8 mouse cellular contexts compared by ENCODE assay signal in the genomic region with DNA sequence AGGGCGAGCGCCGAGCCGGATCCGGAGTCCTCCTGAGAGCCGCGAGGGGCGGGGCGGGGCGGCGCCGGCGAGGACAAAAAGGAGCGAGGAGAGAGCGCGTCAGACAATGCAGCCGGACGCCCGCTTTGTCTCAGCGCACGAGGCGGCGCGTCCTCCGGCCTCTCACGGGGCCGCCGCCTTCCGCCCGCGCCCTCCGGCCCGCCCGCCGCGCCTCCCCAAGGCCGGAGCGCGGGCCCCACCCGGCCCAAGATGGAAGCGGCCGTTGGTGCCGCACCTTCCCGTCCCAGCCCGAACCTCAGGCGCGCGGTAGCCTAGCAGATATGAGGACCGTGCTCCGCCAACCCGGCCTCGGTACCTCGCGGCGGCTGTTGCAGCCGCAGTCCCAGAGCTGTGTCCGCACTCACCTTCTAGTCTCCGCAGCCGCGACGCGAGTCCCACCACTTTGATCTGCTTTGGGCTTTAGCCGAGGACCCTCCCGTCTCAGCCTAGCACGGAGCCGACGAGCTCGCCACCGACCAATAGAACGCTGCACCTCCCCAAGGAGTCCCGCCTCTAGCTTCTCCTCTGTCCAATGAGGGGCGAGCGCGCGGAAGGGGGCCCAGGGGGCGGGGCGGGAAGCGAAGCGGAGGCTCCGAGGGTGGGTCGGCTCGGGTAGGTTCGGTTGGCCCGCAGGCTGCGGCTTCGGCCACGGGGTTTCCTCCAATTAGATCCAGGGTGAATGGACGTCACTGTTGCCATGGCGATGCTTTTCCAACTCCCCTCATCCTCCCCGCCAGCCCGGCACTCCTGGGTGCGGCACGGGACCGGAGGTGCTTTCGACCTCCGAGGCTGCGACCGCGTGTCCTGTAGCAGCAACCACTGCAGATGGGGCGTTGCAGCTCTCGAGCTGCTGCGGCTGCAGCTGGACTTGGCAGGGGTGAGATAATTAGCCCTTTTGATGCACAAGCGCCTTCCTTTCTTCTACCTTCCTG. TPM values are rescaled to one million over a fixed set of nuclear protein-coding genes. Genes with fewer than 3 reads are reported as not detected.
A peak's percentile ranks its signal among the peaks of the same experiment; 100 is the strongest.
DNase-seq lines count a peak whose midpoint lies in the region; ATAC-seq and TF ChIP-seq lines count a peak whose summit lies in the region.

TSS of gene Ywhaq (minus strand) at position 538 of the 971 bp plus-strand sequence.

- intact Hi-C loops in heart, postnatal 10 days (cut with DNase I) = loop anchor here (1.0 to 10.0 kb wide), 5 partner anchors 45 to 197 kb away; partner anchors contain the start of genes Adam17, Iah1 and Itgb1bp1

- H3K27ac ChIP-seq in ES-Bruce4 (ENCODE audit: insufficient read depth, low read length) = peak within 1 kb of the TSS; percentile 94
- peak within 1 kb of the TSS; percentile 100 for H3K27ac ChIP-seq in forebrain, embryonic 13.5 days
- peak within 1 kb of the TSS; percentile 99 for H3K27ac ChIP-seq in liver, postnatal 0 days (ENCODE audit: low read depth)
- H3K27ac ChIP-seq in neural tube, embryonic 14.5 days (ENCODE audit: low read depth, low read length) = peak within 1 kb of the TSS; percentile 100

- peak; percentile 94 for ATAC-seq in cerebellum, adult (ENCODE audit: insufficient number of reproducible peaks, low FRiP score, low TSS enrichment)
- ATAC-seq in forebrain, embryonic 13.5 days = peak; percentile 99
- ATAC-seq in liver, postnatal 0 days = peak; percentile 98
- peak; percentile 99 for ATAC-seq in neural tube, embryonic 14.5 days (ENCODE audit: low read depth)

- H3K4me3 ChIP-seq in ES-Bruce4 (ENCODE audit: low read depth, low read length) = peak within 1 kb of the TSS; percentile 89
- peak within 1 kb of the TSS; percentile 92 for H3K4me3 ChIP-seq in forebrain, embryonic 13.5 days
- peak within 1 kb of the TSS; percentile 95 for H3K4me3 ChIP-seq in liver, postnatal 0 days (ENCODE audit: low read depth, low read length)
- peak within 1 kb of the TSS; percentile 96 for H3K4me3 ChIP-seq in neural tube, embryonic 14.5 days (ENCODE audit: low read depth, low read length)

- peak within 1 kb of the TSS; percentile 80 for H3K9ac ChIP-seq in ES-Bruce4 (ENCODE audit: low read depth, poor library complexity, severe bottlenecking)
- peak within 1 kb of the TSS; percentile 99 for H3K9ac ChIP-seq in forebrain, embryonic 13.5 days
- H3K9ac ChIP-seq in liver, postnatal 0 days (replicated peaks) = peak within 1 kb of the TSS; percentile 90
- H3K9ac ChIP-seq in neural tube, embryonic 14.5 days (replicated peaks; ENCODE audit: low read depth, low read length) = peak within 1 kb of the TSS; percentile 99

- peak within 1 kb of the TSS; percentile 82 for H3K4me2 ChIP-seq in forebrain, embryonic 13.5 days
- H3K4me2 ChIP-seq in liver, postnatal 0 days (ENCODE audit: low read depth, low read length) = peak within 1 kb of the TSS; percentile 93
- peak within 1 kb of the TSS; percentile 87 for H3K4me2 ChIP-seq in neural tube, embryonic 14.5 days (ENCODE audit: low read depth, low read length)

- peaks cover 38% of the 10 kb centered on the region for H3K36me3 ChIP-seq in ES-Bruce4 (ENCODE audit: control insufficient read depth, insufficient read depth, low read length, poor library complexity, severe bottlenecking)
- H3K36me3 ChIP-seq in forebrain, embryonic 13.5 days (ENCODE audit: poor library complexity, severe bottlenecking) = peaks cover 32% of the 10 kb centered on the region
- peaks cover 18% of the 10 kb centered on the region for H3K36me3 ChIP-seq in liver, postnatal 0 days (replicated peaks; ENCODE audit: insufficient read depth, low read length)
- H3K36me3 ChIP-seq in neural tube, embryonic 14.5 days (ENCODE audit: control insufficient read depth, insufficient read depth, low read length) = peaks cover 15% of the 10 kb centered on the region

- no peaks in the 10 kb centered on the region for H3K4me1 ChIP-seq in ES-Bruce4 (ENCODE audit: control insufficient read depth, insufficient read depth, low read length)
- peaks cover 26% of the 10 kb centered on the region; the same call in 1 of the 2 replicates for H3K4me1 ChIP-seq in forebrain, embryonic 13.5 days
- H3K4me1 ChIP-seq in liver, postnatal 0 days (ENCODE audit: insufficient read depth) = peaks cover 29% of the 10 kb centered on the region
- peaks cover 13% of the 10 kb centered on the region; the same call in 1 of the 2 replicates for H3K4me1 ChIP-seq in neural tube, embryonic 14.5 days (ENCODE audit: control insufficient read depth, insufficient read depth, low read length)

- H3K9me3 ChIP-seq in ES-Bruce4 (replicated peaks; ENCODE audit: control insufficient read depth, insufficient read depth, low read length, poor library complexity, severe bottlenecking) = no peaks in the 10 kb centered on the region
- peaks cover 20% of the 10 kb centered on the region for H3K9me3 ChIP-seq in forebrain, embryonic 13.5 days (replicated peaks)
- H3K9me3 ChIP-seq in liver, postnatal 0 days (ENCODE audit: low read length) = 0 out of 2 replicates have a peak, but pooled peaks cover 5% of the 10 kb centered on the region
- H3K9me3 ChIP-seq in neural tube, embryonic 14.5 days (ENCODE audit: control insufficient read depth, low read length) = no peaks in the 10 kb centered on the region; the same call in 1 of the 2 replicates

- peak; percentile 90 for TF ChIP-seq EP300 in ES-Bruce4 (IDR thresholded peaks at IDR 0.05; ENCODE audit: insufficient read depth, low read depth, low read length)
- TF ChIP-seq EP300 in liver, postnatal 0 days (IDR thresholded peaks at IDR 0.05; ENCODE audit: low read depth) = 0 out of 2 replicates have a peak, but pooled peaks have one; percentile 7

- peak; percentile 97 for TF ChIP-seq POLR2A in ES-Bruce4 (IDR thresholded peaks at IDR 0.05; ENCODE audit: insufficient read depth, low read length)

- WGBS in forebrain, embryonic 13.5 days = under 1% methylated on average over 72 of the region's 103 CpGs
- WGBS in large intestine, adult 2 months = under 1% methylated on average over 99 of the region's 103 CpGs
- WGBS in liver, postnatal 0 days (ENCODE audit: insufficient replicate concordance) = under 1% methylated on average over 79 of the region's 103 CpGs
- under 1% methylated on average over 96 of the region's 103 CpGs for WGBS in neural tube, embryonic 14.5 days

- no peak for TF ChIP-seq CTCF in ES-Bruce4 (IDR thresholded peaks at IDR 0.05; ENCODE audit: low read depth, low read length)
- no peak for TF ChIP-seq CTCF in liver, postnatal 0 days (IDR thresholded peaks at IDR 0.05; ENCODE audit: low read depth)

- no peaks in the 10 kb centered on the region for H3K27me3 ChIP-seq in ES-Bruce4 (ENCODE audit: control insufficient read depth, insufficient read depth, low read length, poor library complexity, severe bottlenecking)
- no peaks in the 10 kb centered on the region for H3K27me3 ChIP-seq in forebrain, embryonic 13.5 days
- no peaks in the 10 kb centered on the region for H3K27me3 ChIP-seq in liver, postnatal 0 days (ENCODE audit: insufficient read depth, low read length)
- no peaks in the 10 kb centered on the region for H3K27me3 ChIP-seq in neural tube, embryonic 14.5 days (ENCODE audit: control insufficient read depth, insufficient read depth, low read length)

- DNase-seq in heart, postnatal 10 days = peak; percentile 97 to 98
- peak; percentile 96 for DNase-seq in large intestine, adult 2 months (ENCODE audit: low read depth, low spot score)
- DNase-seq in liver, postnatal 0 days = peak; percentile 97
- peak; percentile 98 for DNase-seq in testis, postnatal 10 days (ENCODE audit: low spot score)

RNA-seq across cellular contexts. Expression of gene Ywhaq, which starts in this region (rescaled TPM):
- polyA plus RNA-seq in ES-Bruce4 (2011; ENCODE audit: insufficient read depth, insufficient read length, low read depth, missing spikeins) = 384 and 400 TPM in 2 replicates
- polyA plus RNA-seq in forebrain, embryonic 13.5 days (2015; fragmentation: Nextera tagmentation; extraction: Ambion mirVana) = 1,106 and 1,152 TPM in 2 replicates
- 100 to 1,000 TPM; 137 to 140 TPM for total RNA-seq in heart, postnatal 10 days (2021)
- polyA plus RNA-seq in large intestine, adult 2 months (2012; rRNA removed) = 69.8 and 75.7 TPM in 2 replicates
- polyA plus RNA-seq in liver, postnatal 0 days (2015; fragmentation: Nextera tagmentation; extraction: Ambion mirVana) = 116 and 120 TPM in 2 replicates
- polyA plus RNA-seq in neural tube, embryonic 14.5 days (2014; fragmentation: Nextera tagmentation; extraction: Ambion mirVana) = 1,141 and 1,156 TPM in 2 replicates

Comparison
In these comparisons a context has a peak if more than half of its experiments do, and no peak if none do; other contexts are left out.
1. Peak in every context shown above with its lines: DNase-seq, ATAC-seq, H3K4me3 ChIP-seq and H3K27ac ChIP-seq.